Mouse (Mus musculus): ENCODE data around the gene Cklf.
"Not testable (repeated sequence)": the region's sequence is repeated elsewhere in the genome, so short reads cannot be mapped to it uniquely, and the experiment has no call there.

Cklf gene

GRCm38 (mm10) chr8:104264271-104264935, 13.7 kb downstream of the Cklf start:
- DNase-seq (ENCODE audit: low spot score in 2 of 2), result not testable (repeated sequence)

- DNase-seq (ENCODE audit: low spot score in 2 of 2), result no peak
Observed at GRCm38 (mm10) chr8:104268368-104268767, 17.7 kb downstream of the Cklf start.

- DNase-seq (ENCODE audit: low spot score in 2 of 2), result no peak
Observed at GRCm38 (mm10) chr8:104268937-104269440, 18.3 kb downstream of the Cklf start.

- DNase-seq (ENCODE audit: low spot score in 2 of 2), result not testable (repeated sequence)
Observed at GRCm38 (mm10) chr8:104293081-104293480, 42.4 kb downstream of the Cklf start, which contains the start of gene Cmtm2a. Gene Cmtm2a, minus strand, starts transcription at chr8:104293181.

- no peak for DNase-seq (ENCODE audit: low spot score in 2 of 2)
Observed at GRCm38 (mm10) chr8:104294396-104294795, 43.7 kb downstream of the Cklf start.

GRCm38 (mm10) chr8:104301577-104301976, 50.9 kb downstream of the Cklf start:
- not testable (repeated sequence) for DNase-seq (ENCODE audit: low spot score in 2 of 2)

GRCm38 (mm10) chr8:104302536-104302935, 51.9 kb downstream of the Cklf start:
- DNase-seq (ENCODE audit: low spot score in 2 of 2), result not testable (repeated sequence)

GRCm38 (mm10) chr8:104304962-104305361, 54.3 kb downstream of the Cklf start:
- DNase-seq (ENCODE audit: low spot score in 2 of 2), result no peak

- DNase-seq (ENCODE audit: low spot score in 2 of 2), result not testable (repeated sequence)
Observed at GRCm38 (mm10) chr8:104308341-104308740, 57.7 kb downstream of the Cklf start.

- peak in 1 of 2 experiments; percentile 14 for DNase-seq (ENCODE audit: low spot score in 2 of 2)
Observed at GRCm38 (mm10) chr8:104309441-104310155, 58.9 kb downstream of the Cklf start, which contains the start of the genes Gm45711 and Cmtm1. Gene Gm45711, minus strand, starts transcription at chr8:104310081. Gene Cmtm1, minus strand, starts transcription at chr8:104310145.

- DNase-seq (ENCODE audit: low spot score in 2 of 2), result not testable (repeated sequence)
Observed at GRCm38 (mm10) chr8:104312023-104312422, 61.4 kb downstream of the Cklf start.

- DNase-seq (ENCODE audit: low spot score in 2 of 2), result no peak
Observed at GRCm38 (mm10) chr8:104313311-104313710, 62.6 kb downstream of the Cklf start.
